Mouse (Mus musculus) forebrain, embryonic 12.5 days (tissue): ENCODE data around the gene Pbxip1. TPM values are rescaled to one million over a fixed set of nuclear protein-coding genes. Genes with fewer than 3 reads are reported as not detected.
"Not testable (repeated sequence)": the region's sequence is repeated elsewhere in the genome, so short reads cannot be mapped to it uniquely, and the experiment has no call there.

Experiments used
- ATAC-seq: fragments of 200-750 bp; cut with Nextera tagmentation; 2 replicates; pipeline ENCODE4 v1.8.0; 2017; ENCODE audit warnings: moderate TSS enrichment; ENCODE audit not compliant: low FRiP score
- H3K27ac ChIP-seq: fragments of 300-500 bp; sonication (generic); 2 replicates; pipeline ENCODE4 v1.5.1; 2016; ENCODE audit warnings: mild to moderate bottlenecking
- H3K27me3 ChIP-seq: fragments of 300-500 bp; sonication (generic); 2 replicates; pipeline ENCODE4 v1.6.1; 2016; ENCODE audit warnings: mild to moderate bottlenecking
- H3K36me3 ChIP-seq: fragments of 300-500 bp; sonication (generic); replicated peaks from 2 replicates; pipeline ENCODE4 v1.6.1; 2016; ENCODE audit warnings: mild to moderate bottlenecking
- H3K4me1 ChIP-seq: fragments of 300-500 bp; sonication (generic); 2 replicates; pipeline ENCODE4 v1.6.1; 2016
- H3K4me2 ChIP-seq: fragments of 300-500 bp; sonication (generic); 2 replicates; pipeline ENCODE4 v1.6.1; 2016; ENCODE audit warnings: mild to moderate bottlenecking, moderate library complexity
- H3K4me3 ChIP-seq: fragments of 300-500 bp; sonication (generic); replicated peaks from 2 replicates; pipeline ENCODE4 v1.5.1; 2016; ENCODE audit warnings: mild to moderate bottlenecking
- H3K9ac ChIP-seq: fragments of 300-500 bp; sonication (generic); 2 replicates; pipeline ENCODE4 v1.6.1; 2016; ENCODE audit warnings: mild to moderate bottlenecking
- H3K9me3 ChIP-seq: fragments of 300-500 bp; sonication (generic); 2 replicates; pipeline ENCODE4 v1.6.1; 2016
- WGBS: fragments of 180-500 bp; shearing (Covaris S2); methylation state at CpG from one replicate; pipeline ENCODE4 v1.1.7; 2016; 5-methylcytosine and 5-hydroxymethylcytosine counted together
- polyA plus RNA-seq: library from polyadenylated mRNA; unstranded; fragments of >200 nt; fragmentation: Nextera tagmentation; extraction: Ambion mirVana; gene quantifications from 2 replicates; pipeline ENCODE4 v1.2.1, GENCODE M21; 2016

The Pbxip1 gene
- polyA plus RNA-seq, 1 experiment from 2014 or later, result 14.4 TPM

GRCm38 (mm10) chr3:89422556-89423205, 13.8 kb upstream of the Pbxip1 start:
- H3K36me3 ChIP-seq, result peaks cover 24% of the 10 kb centered on the region
- WGBS, result 76% methylated on average over 6 of the region's 6 CpGs
- H3K9me3 ChIP-seq, result no peaks in the 10 kb centered on the region
- no peak overlapping the region for H3K27ac ChIP-seq
- peak overlapping the region; percentile 60; the same call in 1 of the 2 replicates for H3K4me2 ChIP-seq
- peak overlapping the region; percentile 37; the same call in 1 of the 2 replicates for H3K4me3 ChIP-seq
- peaks cover 40% of the 10 kb centered on the region for H3K4me1 ChIP-seq
- no peak for ATAC-seq
- H3K27me3 ChIP-seq, result no peaks in the 10 kb centered on the region
- H3K9ac ChIP-seq, result peak overlapping the region; percentile 65; the same call in 1 of the 2 replicates

- Histone ChIP-seq H3K4me2 (no peak overlapping the region), H3K36me3 (peaks cover 24% of the 10 kb centered on the region), H3K9ac (no peak overlapping the region), H3K4me3 (no peak overlapping the region), H3K4me1 (peaks cover 34% of the 10 kb centered on the region), H3K27me3 (no peaks in the 10 kb centered on the region), H3K9me3 (no peaks in the 10 kb centered on the region), H3K27ac (no peak overlapping the region)
- no peak for ATAC-seq
- 95% methylated on average over 5 of the region's 5 CpGs for WGBS
Observed at GRCm38 (mm10) chr3:89424416-89425140, 11.9 kb upstream of the Pbxip1 start.

GRCm38 (mm10) chr3:89425141-89425525, 11.4 kb upstream of the Pbxip1 start:
- peaks cover 24% of the 10 kb centered on the region for H3K36me3 ChIP-seq
- no peak for ATAC-seq
- peaks cover 29% of the 10 kb centered on the region for H3K4me1 ChIP-seq
- no peak overlapping the region for H3K4me3 ChIP-seq
- WGBS, result 88% methylated on average over 5 of the region's 5 CpGs
- H3K9me3 ChIP-seq, result no peaks in the 10 kb centered on the region
- H3K4me2 ChIP-seq, result no peak overlapping the region
- H3K27me3 ChIP-seq, result no peaks in the 10 kb centered on the region
- H3K9ac ChIP-seq, result no peak overlapping the region
- H3K27ac ChIP-seq, result no peak overlapping the region

GRCm38 (mm10) chr3:89425876-89426275, 10.6 kb upstream of the Pbxip1 start:
- H3K9ac ChIP-seq, result no peak overlapping the region
- no peaks in the 10 kb centered on the region for H3K27me3 ChIP-seq
- ATAC-seq, result no peak
- H3K4me1 ChIP-seq, result peaks cover 29% of the 10 kb centered on the region
- H3K9me3 ChIP-seq, result no peaks in the 10 kb centered on the region
- H3K36me3 ChIP-seq, result peaks cover 24% of the 10 kb centered on the region
- H3K4me3 ChIP-seq, result no peak overlapping the region
- no peak overlapping the region for H3K4me2 ChIP-seq
- WGBS, result 89% methylated on average over 4 of the region's 4 CpGs
- H3K27ac ChIP-seq, result no peak overlapping the region

- H3K4me2 ChIP-seq, H3K27ac ChIP-seq, H3K9ac ChIP-seq, H3K9me3 ChIP-seq, H3K4me3 ChIP-seq, ATAC-seq, H3K27me3 ChIP-seq: not testable (repeated sequence)
- peaks cover 14% of the 10 kb centered on the region for H3K4me1 ChIP-seq
- H3K36me3 ChIP-seq, result peaks cover 41% of the 10 kb centered on the region
- 94% methylated on average over 7 of the region's 7 CpGs for WGBS
Observed at GRCm38 (mm10) chr3:89429021-89429420, 7.5 kb upstream of the Pbxip1 start.

- peak within 1 kb of the TSS; percentile 87 for H3K4me2 ChIP-seq
- H3K9ac ChIP-seq, result peak within 1 kb of the TSS; percentile 99
- no peaks in the 10 kb centered on the region for H3K27me3 ChIP-seq
- peak within 1 kb of the TSS; percentile 97 for H3K4me3 ChIP-seq
- peak; percentile 98 for ATAC-seq
- H3K27ac ChIP-seq, result peak within 1 kb of the TSS; percentile 89
- H3K36me3 ChIP-seq, result peaks cover 37% of the 10 kb centered on the region
- 3% methylated on average over 64 of the region's 68 CpGs for WGBS
- no peaks in the 10 kb centered on the region for H3K9me3 ChIP-seq
- H3K4me1 ChIP-seq, result peaks cover 24% of the 10 kb centered on the region
Observed at GRCm38 (mm10) chr3:89430171-89431159, 6.0 kb upstream of the Pbxip1 start, which contains the start of gene Pygo2. Pygo2 (plus strand) TSS chr3:89430214.

- WGBS, result 97% methylated on average over 8 of the region's 8 CpGs
Observed at GRCm38 (mm10) chr3:89432606-89433005, 3.9 kb upstream of the Pbxip1 start.

GRCm38 (mm10) chr3:89434532-89434931, 2.0 kb upstream of the Pbxip1 start:
- peaks cover 26% of the 10 kb centered on the region for H3K36me3 ChIP-seq
- H3K4me1 ChIP-seq, result peaks cover 41% of the 10 kb centered on the region
- no peak for ATAC-seq
- H3K9me3 ChIP-seq, result no peaks in the 10 kb centered on the region
- no peak overlapping the region for H3K9ac ChIP-seq
- no peak overlapping the region for H3K4me2 ChIP-seq
- WGBS, result 80% methylated on average over 11 of the region's 11 CpGs
- H3K27ac ChIP-seq, result peak overlapping the region; percentile 68
- H3K4me3 ChIP-seq, result no peak overlapping the region
- H3K27me3 ChIP-seq, result no peaks in the 10 kb centered on the region

More at GRCm38 (mm10) chr3:89432606-89433005, 3.9 kb upstream of the Pbxip1 start:
- no peak overlapping the region for H3K4me2 ChIP-seq
- H3K9ac ChIP-seq, result no peak overlapping the region
- no peak overlapping the region for H3K27ac ChIP-seq
- H3K4me3 ChIP-seq, result no peak overlapping the region
- no peaks in the 10 kb centered on the region for H3K9me3 ChIP-seq
- H3K4me1 ChIP-seq, result peaks cover 41% of the 10 kb centered on the region
- ATAC-seq, result no peak
- H3K36me3 ChIP-seq, result peaks cover 26% of the 10 kb centered on the region
- H3K27me3 ChIP-seq, result no peaks in the 10 kb centered on the region

GRCm38 (mm10) chr3:89435041-89435440, 1.5 kb upstream of the Pbxip1 start:
- WGBS, result 61% methylated on average over 7 of the region's 7 CpGs
- Histone ChIP-seq H3K27me3 (no peaks in the 10 kb centered on the region), H3K9ac (no peak overlapping the region), H3K4me1 (peaks cover 41% of the 10 kb centered on the region), H3K27ac (peak overlapping the region; percentile 68), H3K4me2 (no peak overlapping the region), H3K9me3 (no peaks in the 10 kb centered on the region), H3K4me3 (no peak overlapping the region), H3K36me3 (peaks cover 26% of the 10 kb centered on the region)
- no peak for ATAC-seq

GRCm38 (mm10) chr3:89437269-89437668, 763 bp downstream of the Pbxip1 start:
- Histone ChIP-seq H3K4me1 (peaks cover 27% of the 10 kb centered on the region), H3K9me3 (no peaks in the 10 kb centered on the region), H3K27me3 (no peaks in the 10 kb centered on the region), H3K27ac (no peak overlapping the region), H3K36me3 (peaks cover 24% of the 10 kb centered on the region), H3K9ac (peak overlapping the region; percentile 52), H3K4me2 (peak overlapping the region; percentile 61), H3K4me3 (peak overlapping the region; percentile 37)
- peak; percentile 8; the same call in 1 of the 2 replicates for ATAC-seq
- WGBS, result 27% methylated on average over 5 of the region's 5 CpGs

GRCm38 (mm10) chr3:89440691-89441090, 4.2 kb downstream of the Pbxip1 start:
- ATAC-seq, result no peak
- H3K9me3 ChIP-seq, result no peaks in the 10 kb centered on the region
- WGBS, result 96% methylated on average over 2 of the region's 2 CpGs
- peaks cover 17% of the 10 kb centered on the region for H3K4me1 ChIP-seq
- no peaks in the 10 kb centered on the region; the same call in 1 of the 2 replicates for H3K36me3 ChIP-seq
- no peak overlapping the region for H3K27ac ChIP-seq
- H3K4me3 ChIP-seq, result no peak overlapping the region
- H3K4me2 ChIP-seq, result no peak overlapping the region
- H3K9ac ChIP-seq, result no peak overlapping the region
- no peaks in the 10 kb centered on the region for H3K27me3 ChIP-seq
